Mouse (Mus musculus): Measurements from ENCODE around the gene Vwde.

DNA sequence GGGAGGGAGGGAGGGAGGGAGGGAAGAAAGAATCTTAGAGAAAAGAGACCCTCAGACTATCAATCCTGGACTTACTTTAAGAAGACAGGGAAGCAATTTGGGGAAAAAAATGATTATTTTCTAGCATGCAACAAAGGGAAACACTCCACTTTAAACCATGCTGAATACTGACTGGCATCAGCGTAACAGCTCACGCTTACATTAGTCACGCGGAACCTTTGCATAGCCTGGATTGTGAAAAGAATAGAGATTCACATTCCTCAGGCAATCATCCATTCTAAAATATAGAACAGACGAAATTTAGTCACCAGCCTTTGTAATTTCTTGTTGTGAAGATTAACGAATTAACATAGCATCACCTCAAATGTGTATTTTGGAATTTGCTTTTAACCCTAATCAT lies 18.6 kb downstream of the Vwde start:
- TF ChIP-seq CTCF (IDR thresholded peaks at IDR 0.05; ENCODE audit: low read depth) (no peak), EP300 (optimal IDR thresholded peaks at IDR 0.05) (no peak)
